Mouse (Mus musculus) heart, adult 2 months (tissue): ENCODE results near the gene Snx32.

ENCODE experiments used
- CTCF ChIP-seq: fragments of 200-600 bp; IDR thresholded peaks from 2 replicates; pipeline ENCODE4 v1.8.1; 2022; ENCODE audit warnings: antibody characterized with exemption, mild to moderate bottlenecking, moderate library complexity
- EP300 ChIP-seq: fragments of 200-500 bp; IDR thresholded peaks from 2 replicates; pipeline ENCODE4 v1.6.1; 2011; ENCODE audit warnings: low read depth, low read length, control low read depth; ENCODE audit not compliant: insufficient read depth
- POLR2A ChIP-seq: fragments of 200-500 bp; IDR thresholded peaks from 2 replicates; pipeline ENCODE4 v1.6.1; 2011; ENCODE audit warnings: mild to moderate bottlenecking, low read depth, low read length, control low read depth; ENCODE audit not compliant: insufficient read depth

GRCm38 (mm10) chr19:5532520-5532919, 22.2 kb upstream of the Snx32 start:
- no peak for TF ChIP-seq POLR2A
- no peak for TF ChIP-seq CTCF
- no peak for TF ChIP-seq EP300
